Mouse (Mus musculus): ENCODE measurements around the gene Zfr2.

- peak; percentile 82 to 90 (median 88) for TF ChIP-seq CTCF (IDR thresholded peaks at IDR 0.05 in 2 of 3, conservative IDR thresholded peaks at IDR 0.05 in 1 of 3; ENCODE audit: control insufficient read depth in 1 of 3, insufficient read depth in 1 of 3, low read depth in 2 of 3, low read length in 3 of 3, poor library complexity in 1 of 3, severe bottlenecking in 1 of 3)
- TF ChIP-seq EP300 (IDR thresholded peaks at IDR 0.05; ENCODE audit: low read depth in 1 of 2, low read length in 2 of 2), result no peak
- no peak for TF ChIP-seq MYC (IDR thresholded peaks at IDR 0.05; ENCODE audit: low read depth, low read length)
- TF ChIP-seq MEF2A (IDR thresholded peaks at IDR 0.05; ENCODE audit: extremely low read depth, insufficient replicate concordance, low read depth, low read length, poor library complexity, severe bottlenecking), result no peak
- no peak for TF ChIP-seq MAX (IDR thresholded peaks at IDR 0.05; ENCODE audit: low read length)
- no peak for TF ChIP-seq CHD2 (IDR thresholded peaks at IDR 0.05; ENCODE audit: low read length)
- TF ChIP-seq E2F4 (IDR thresholded peaks at IDR 0.05; ENCODE audit: borderline replicate concordance, low read depth, low read length), result no peak
- no peak for TF ChIP-seq TBP (IDR thresholded peaks at IDR 0.05; ENCODE audit: low read depth, low read length)
- no peak for TF ChIP-seq USF2 (IDR thresholded peaks at IDR 0.05; ENCODE audit: borderline replicate concordance in 1 of 2, insufficient read depth in 1 of 2, low read depth in 1 of 2, low read length in 2 of 2)
- peak in 1 of 2 experiments; percentile 45; a peak in 1 of 4 replicates for TF ChIP-seq POLR2A (IDR thresholded peaks at IDR 0.05; ENCODE audit: control insufficient read depth in 1 of 2, insufficient read depth in 1 of 2, low read depth in 1 of 2, low read length in 2 of 2, poor library complexity in 1 of 2)
- no peak for TF ChIP-seq GATA1 (IDR thresholded peaks at IDR 0.05; ENCODE audit: low read depth, low read length)
Observed at GRCm38 (mm10) chr10:81244595-81244994, 11.6 kb downstream of the Zfr2 start.

Data from MEL (cell line).